Mouse (Mus musculus): ENCODE measurements around the gene Inhbc. TPM values are rescaled to one million over a fixed set of nuclear protein-coding genes. Genes with fewer than 3 reads are reported as not detected.
A peak's percentile ranks its signal among the peaks of the same experiment; 100 is the strongest.

The Inhbc gene
- total RNA-seq, 1 experiment from 2014 or later, result not detected

GRCm38 (mm10) chr10:127352766-127353165 is 17.5 kb downstream of the Inhbc start:
- ATAC-seq (replicated peaks; ENCODE audit: low read depth, poor library complexity, severe bottlenecking), result no peak

- ATAC-seq (replicated peaks; ENCODE audit: low read depth, poor library complexity, severe bottlenecking), result no peak
Observed at GRCm38 (mm10) chr10:127352187-127352586, 18.0 kb downstream of the Inhbc start.

GRCm38 (mm10) chr10:127351719-127352118 is 18.5 kb downstream of the Inhbc start:
- no peak for ATAC-seq (replicated peaks; ENCODE audit: low read depth, poor library complexity, severe bottlenecking)

- ATAC-seq (replicated peaks; ENCODE audit: low read depth, poor library complexity, severe bottlenecking), result no peak
Observed at GRCm38 (mm10) chr10:127351285-127351595, 19.0 kb downstream of the Inhbc start.

GRCm38 (mm10) chr10:127350594-127351284 is 19.5 kb downstream of the Inhbc start:
- peak; percentile 89 for ATAC-seq (replicated peaks; ENCODE audit: low read depth, poor library complexity, severe bottlenecking)

- ATAC-seq (replicated peaks; ENCODE audit: low read depth, poor library complexity, severe bottlenecking), result no peak
Observed at GRCm38 (mm10) chr10:127349810-127350209, 20.4 kb downstream of the Inhbc start.

GRCm38 (mm10) chr10:127348957-127349356 is 21.3 kb downstream of the Inhbc start:
- no peak for ATAC-seq (replicated peaks; ENCODE audit: low read depth, poor library complexity, severe bottlenecking)

GRCm38 (mm10) chr10:127346173-127346572 is 24.1 kb downstream of the Inhbc start:
- ATAC-seq (replicated peaks; ENCODE audit: low read depth, poor library complexity, severe bottlenecking), result no peak

- ATAC-seq (replicated peaks; ENCODE audit: low read depth, poor library complexity, severe bottlenecking), result no peak
Observed at GRCm38 (mm10) chr10:127343029-127343428, 27.2 kb downstream of the Inhbc start.

GRCm38 (mm10) chr10:127341891-127342639 is 28.2 kb downstream of the Inhbc start, which contains the start of gene Gli1:
Gene Gli1, minus strand, starts transcription at chr10:127341974.
- peak; percentile 67 for ATAC-seq (replicated peaks; ENCODE audit: low read depth, poor library complexity, severe bottlenecking)

GRCm38 (mm10) chr10:127341360-127341690 is 28.9 kb downstream of the Inhbc start:
- no peak for ATAC-seq (replicated peaks; ENCODE audit: low read depth, poor library complexity, severe bottlenecking)

- ATAC-seq (replicated peaks; ENCODE audit: low read depth, poor library complexity, severe bottlenecking), result no peak
Observed at GRCm38 (mm10) chr10:127340577-127341359, 29.5 kb downstream of the Inhbc start.

GRCm38 (mm10) chr10:127339683-127340576 is 30.3 kb downstream of the Inhbc start:
- ATAC-seq (replicated peaks; ENCODE audit: low read depth, poor library complexity, severe bottlenecking), result 0 out of 2 replicates have a peak, but pooled peaks have one; percentile 5

GRCm38 (mm10) chr10:127338930-127339682 is 31.1 kb downstream of the Inhbc start:
- ATAC-seq (replicated peaks; ENCODE audit: low read depth, poor library complexity, severe bottlenecking), result peak; percentile 80

GRCm38 (mm10) chr10:127337536-127338099 is 32.6 kb downstream of the Inhbc start:
- ATAC-seq (replicated peaks; ENCODE audit: low read depth, poor library complexity, severe bottlenecking), result no peak

- no peak for ATAC-seq (replicated peaks; ENCODE audit: low read depth, poor library complexity, severe bottlenecking)
Observed at GRCm38 (mm10) chr10:127336952-127337351, 33.3 kb downstream of the Inhbc start.

GRCm38 (mm10) chr10:127335271-127335670 is 35.0 kb downstream of the Inhbc start:
- no peak for ATAC-seq (replicated peaks; ENCODE audit: low read depth, poor library complexity, severe bottlenecking)

- peak; percentile 26; the same call in 1 of the 2 replicates for ATAC-seq (replicated peaks; ENCODE audit: low read depth, poor library complexity, severe bottlenecking)
Observed at GRCm38 (mm10) chr10:127333152-127333551, 37.1 kb downstream of the Inhbc start.
